Mouse (Mus musculus) liver, adult (tissue): ENCODE results near the gene Hspb6.

Experiments used
- GATA4 ChIP-seq: IDR thresholded peaks from 2 replicates; pipeline ENCODE4 v1.6.1; 2014; ENCODE audit warnings: mild to moderate bottlenecking, low read length; ENCODE audit not compliant: insufficient replicate concordance

Gene Hspb6

DNA sequence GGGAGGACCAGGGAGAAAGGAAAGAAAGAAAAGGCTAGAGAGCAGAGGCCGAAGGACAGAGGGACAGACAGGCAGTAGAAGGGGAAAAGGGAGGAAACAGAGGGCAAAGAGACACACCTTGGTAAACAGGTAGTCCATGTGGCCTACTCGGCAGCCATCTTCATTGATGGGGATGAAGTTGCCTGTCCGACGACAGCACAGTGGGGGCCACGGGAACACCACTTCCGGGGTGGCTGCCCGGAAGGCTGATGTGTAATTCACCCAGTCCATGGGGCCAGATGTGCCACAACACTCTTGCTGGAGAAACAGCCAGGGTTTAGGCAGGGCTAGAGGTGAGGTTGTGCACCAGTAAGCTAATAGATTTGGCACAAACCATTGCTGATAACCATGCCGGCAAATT, 53.0 kb downstream of the Hspb6 start:
- TF ChIP-seq GATA4, result no peak
